Mouse (Mus musculus) layer of hippocampus, adult 11-12 months (tissue): ENCODE data around the gene Thap12.
A peak's percentile ranks its signal among the peaks of the same experiment; 100 is the strongest.

Experiments
- DNase-seq: peaks from one replicate; pipeline ENCODE4 v3.0.0; 2022; ENCODE audit warnings: low spot score

Thap12 gene

DNA sequence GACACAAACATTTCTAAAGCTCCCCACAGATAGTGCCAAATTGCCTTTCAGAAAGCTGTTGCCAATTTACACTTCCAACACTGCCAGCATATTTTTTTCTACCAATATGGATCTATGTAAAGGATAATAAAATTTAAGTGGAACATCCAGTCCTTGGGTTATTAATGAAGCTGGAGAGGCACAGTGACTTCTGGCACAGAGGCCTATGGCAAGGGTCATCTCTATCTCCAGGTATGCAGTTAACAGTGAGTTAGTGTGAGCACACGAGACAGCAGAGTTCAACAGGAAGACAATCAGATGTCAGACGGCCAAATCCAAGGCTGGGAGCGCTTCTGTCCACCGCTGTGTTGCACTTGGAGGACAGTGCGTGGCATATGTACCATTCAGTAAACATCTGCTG, 4.9 kb upstream of the Thap12 start:
- no peak for DNase-seq

GRCm38 (mm10) chr7:98698590-98698989, 4.3 kb upstream of the Thap12 start:
- no peak for DNase-seq

- no peak for DNase-seq
Measured at GRCm38 (mm10) chr7:98701771-98702170, 1.1 kb upstream of the Thap12 start.

DNA sequence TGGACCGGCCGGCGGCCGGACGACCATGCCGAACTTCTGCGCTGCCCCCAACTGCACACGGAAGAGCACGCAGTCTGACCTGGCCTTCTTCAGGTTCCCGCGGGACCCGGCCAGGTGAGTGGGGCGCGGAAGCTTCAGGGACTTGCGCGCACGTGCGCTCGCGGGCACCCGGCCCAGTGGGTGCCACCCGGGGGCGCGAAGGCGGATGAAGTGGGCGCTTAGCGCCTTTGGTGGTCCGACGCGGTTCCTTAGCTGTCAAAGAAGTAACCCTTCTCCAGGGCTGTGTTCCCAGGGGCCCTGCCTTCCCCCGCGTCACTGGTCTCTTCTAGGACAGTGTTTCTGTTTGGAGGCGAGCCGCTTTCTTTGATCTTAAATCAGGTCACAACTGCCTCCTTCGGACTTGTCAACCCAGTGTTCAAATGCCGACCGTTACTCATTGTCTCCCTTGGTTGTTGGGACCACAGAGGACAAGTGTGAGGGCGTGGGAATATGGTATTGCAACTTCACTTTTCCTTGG, 520 bp downstream of the Thap12 start:
- DNase-seq = peak; percentile 25

GRCm38 (mm10) chr7:98704276-98704675, 1.4 kb downstream of the Thap12 start:
- no peak for DNase-seq

DNA sequence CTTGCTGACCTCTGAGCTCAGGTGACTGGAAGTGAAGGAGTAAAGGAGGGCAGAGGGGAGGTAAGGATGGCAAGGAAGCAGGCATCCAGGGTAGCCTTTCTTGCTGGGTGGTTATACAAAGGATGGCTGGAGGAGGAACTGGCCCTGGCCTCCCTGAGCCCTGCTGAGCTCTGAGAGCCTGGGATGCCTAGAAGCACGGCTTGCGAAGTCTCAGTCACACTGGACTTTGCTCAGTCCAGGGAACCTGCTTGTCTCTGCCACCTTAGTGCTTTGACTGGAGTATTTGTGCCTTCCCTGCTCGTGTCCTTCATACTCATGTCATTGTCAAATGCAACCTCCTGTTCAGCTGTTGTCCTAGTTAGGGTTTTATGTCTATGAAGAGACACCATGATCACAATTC, 10.8 kb downstream of the Thap12 start:
- no peak for DNase-seq

DNA sequence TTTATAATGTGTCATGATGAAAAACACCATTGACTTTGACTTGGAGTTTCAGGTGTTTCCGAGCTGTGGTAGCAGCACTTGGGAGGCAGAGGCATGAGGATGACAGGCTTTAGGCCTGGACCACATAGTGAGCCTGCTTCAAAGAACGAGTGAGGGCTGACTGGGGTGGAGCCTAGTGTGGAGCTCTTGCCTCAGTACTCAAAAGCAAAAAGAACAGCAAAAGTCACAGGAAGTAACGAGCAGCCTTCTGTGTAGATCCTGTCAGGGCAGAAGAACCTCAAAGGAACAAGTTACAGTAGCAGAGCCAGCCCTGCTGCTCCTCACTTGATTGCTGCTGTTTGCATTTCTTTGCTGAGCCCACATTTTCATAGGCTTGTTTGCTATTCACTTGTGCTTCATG, 14.5 kb downstream of the Thap12 start:
- DNase-seq = no peak

GRCm38 (mm10) chr7:98719761-98720160, 16.9 kb downstream of the Thap12 start:
- no peak for DNase-seq

DNA sequence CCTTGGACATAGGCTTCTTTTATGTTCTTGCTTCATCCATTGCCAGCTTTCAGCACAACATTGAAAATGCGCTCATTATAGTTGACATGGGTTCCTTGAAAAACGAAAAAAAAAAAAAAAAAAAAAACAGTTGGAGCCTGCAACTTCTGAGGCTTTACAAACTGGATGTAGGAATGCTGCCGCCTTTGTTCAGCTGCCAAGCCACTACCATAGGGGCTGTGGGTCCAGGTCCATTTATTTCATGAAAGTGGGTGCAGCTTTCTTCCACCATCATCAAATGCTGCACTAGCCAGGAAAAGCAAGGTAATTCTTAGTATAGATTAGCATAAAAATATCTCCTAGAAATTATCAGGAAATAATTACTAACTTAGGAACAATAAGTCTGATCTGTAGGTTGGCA, 17.8 kb downstream of the Thap12 start:
- no peak for DNase-seq

DNA sequence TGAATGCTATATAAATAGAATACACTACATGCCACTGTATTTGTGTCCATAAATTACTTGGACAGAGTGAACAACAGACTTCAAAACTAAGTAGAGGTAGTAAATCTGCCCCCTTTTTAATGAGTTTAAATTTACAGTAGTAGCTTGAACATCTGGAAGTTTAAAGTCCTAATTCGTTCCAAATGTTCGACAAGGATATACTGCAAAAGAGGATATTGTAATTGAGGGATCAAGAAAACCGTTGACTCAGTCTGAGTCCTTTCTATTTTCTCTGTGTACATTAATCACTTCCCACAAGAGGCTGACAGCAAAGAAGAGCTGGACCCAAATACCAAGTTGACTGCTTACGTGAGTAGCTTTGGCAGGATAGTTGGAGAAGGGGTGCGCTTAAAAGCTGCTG, 18.3 kb downstream of the Thap12 start:
- no peak for DNase-seq

DNA sequence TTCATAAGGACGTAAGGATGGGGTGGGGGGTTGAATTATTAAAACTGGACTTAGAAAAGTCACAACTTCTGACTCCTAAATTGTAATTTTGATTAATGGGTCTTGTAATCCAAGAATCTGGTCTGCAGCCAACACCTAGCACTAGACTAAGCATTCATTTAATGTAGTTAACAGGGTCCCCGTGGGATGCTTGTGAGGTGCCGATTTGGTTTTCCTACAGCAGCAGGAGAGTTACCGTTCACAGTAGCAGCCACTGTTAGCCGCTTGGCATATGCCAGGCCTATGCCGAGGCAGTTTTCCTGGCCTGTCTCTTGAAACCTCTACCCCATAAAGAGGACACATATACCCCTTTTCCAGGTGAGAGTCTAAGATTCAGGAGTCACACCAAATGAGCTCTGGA, 18.7 kb downstream of the Thap12 start:
- no peak for DNase-seq

DNA sequence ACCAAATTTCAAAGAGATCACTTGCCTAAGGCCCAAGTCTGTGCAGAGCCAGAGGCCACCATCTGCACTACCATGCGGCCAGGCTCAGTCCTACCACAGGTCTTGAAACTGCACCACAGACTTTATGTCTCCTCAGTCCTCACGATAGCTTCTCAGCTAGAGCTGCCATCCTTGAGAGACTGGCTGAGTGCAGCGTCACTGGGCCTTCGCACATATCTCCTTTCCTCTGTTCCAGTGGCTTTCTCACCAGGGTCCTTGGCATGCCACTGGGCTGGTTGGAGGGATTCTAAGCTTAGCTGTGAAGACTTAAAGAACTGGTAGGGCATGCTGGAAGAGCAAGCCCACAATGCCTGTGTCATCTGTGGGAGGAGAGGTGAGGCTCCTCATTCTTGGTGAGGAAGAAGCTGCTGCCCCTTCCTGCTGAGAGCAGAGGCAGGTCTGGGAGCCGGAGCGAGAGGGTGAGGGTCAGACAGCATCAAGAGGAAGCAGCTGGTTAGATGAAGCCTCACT, 22.8 kb downstream of the Thap12 start:
- DNase-seq = no peak

DNA sequence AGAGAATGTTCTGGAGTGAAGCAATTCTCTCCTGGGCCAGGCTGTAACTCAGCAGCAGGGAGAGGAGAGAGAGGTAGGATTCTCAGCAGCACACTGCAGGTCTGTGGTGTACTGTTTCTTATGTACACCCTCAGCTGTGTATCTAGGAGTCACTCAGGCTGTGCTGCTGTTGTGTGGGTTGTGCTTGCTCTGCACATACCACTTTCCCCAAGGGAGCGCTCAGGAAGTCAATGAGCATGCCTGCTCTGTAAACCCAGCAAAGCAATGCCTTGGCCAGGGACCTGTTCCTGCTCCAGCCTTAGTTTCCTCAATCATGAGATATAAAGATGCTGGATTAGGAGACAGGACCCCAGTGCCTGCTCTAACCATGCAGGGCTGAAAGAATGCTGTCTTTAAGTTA, 25.1 kb downstream of the Thap12 start:
- no peak for DNase-seq

GRCm38 (mm10) chr7:98728499-98728898, 25.6 kb downstream of the Thap12 start:
- DNase-seq = no peak

DNA sequence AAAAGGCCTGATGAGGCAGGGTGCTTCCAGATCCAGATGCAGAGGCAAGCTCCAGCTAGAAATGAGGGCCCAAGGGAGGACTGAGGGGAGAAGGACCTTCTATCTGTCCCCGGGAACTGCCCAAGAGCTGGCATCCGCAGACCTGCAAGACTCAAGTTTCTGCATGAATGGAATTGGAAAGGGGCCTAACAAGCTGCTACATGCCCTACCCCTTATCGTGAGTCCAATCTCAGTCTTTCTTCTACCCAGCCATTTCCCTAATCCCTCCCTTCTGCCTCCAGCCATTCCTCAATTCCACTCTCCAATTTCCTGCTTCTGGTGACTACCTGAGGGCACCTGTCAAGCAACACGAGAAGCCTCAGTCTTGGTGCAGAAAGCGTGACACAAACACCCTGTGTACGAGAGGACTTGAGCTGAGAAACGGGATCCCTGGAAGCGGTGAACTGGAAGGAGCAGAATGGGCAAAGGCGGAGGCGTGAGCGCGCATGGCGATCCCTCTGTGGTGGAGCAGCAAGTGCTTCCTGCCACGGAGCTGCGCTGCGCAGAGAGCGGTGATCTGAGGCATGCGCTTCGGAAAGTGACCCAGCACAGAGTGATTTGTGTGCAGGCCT, 26.9 kb downstream of the Thap12 start:
- DNase-seq = no peak

- DNase-seq = no peak
Measured at GRCm38 (mm10) chr7:98733958-98734357, 31.1 kb downstream of the Thap12 start.

DNA sequence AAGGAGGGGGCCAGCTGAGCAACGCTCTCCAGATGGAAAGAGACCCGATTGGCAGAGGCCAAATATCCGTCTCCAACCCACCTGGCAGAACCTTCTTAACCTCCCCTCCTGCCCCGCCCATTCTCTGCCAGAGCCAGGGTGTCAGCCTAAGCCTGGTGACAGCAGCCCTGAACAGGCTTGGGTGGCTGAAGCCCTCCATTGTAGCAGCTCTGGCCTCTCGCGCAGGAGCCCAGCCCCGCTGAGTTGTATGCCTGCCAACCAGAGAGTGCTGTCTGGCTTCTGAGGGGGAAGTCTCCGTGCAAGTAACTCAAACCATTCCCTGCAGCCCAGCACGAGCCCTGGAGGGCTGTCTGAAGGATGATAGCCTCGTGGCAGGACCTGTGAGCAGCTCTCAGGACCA, 32.0 kb downstream of the Thap12 start:
- peak; percentile 26 for DNase-seq

DNA sequence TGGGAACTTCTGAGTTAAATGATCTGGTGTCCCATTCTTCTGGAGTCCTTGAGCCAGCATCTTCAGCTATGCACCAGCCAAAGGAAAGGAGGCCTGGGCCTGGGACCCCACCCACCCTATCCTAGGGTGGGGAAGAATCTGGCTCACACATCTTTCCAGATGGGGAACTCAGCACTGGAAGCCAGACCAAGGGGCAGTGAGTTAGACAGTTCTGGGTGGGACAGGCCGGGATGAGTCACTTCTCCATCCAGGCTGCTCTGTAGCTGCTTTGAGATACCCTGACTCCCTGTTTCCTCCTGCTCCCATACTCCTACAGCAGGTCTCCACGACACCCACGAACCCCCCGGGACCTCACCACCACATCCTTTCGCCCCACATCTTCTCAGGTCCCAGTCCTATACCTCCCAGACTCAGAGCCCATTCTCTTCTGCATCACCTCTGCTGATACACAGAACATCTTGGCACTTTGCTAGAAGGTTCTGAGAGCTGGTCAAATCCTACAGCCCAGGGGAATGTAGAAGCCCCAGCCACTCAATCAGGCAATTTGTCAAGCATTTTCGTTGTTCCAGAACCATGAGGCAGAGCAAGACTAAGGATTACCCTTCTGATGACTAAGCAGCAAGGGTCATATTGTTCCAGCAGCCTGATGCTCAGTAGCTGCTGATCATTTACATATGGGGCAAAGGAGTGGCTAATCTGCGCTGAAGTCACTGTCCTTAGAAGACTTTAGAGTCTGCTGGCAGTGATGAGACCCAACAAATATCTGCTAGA, 34.1 kb downstream of the Thap12 start:
- no peak for DNase-seq

DNA sequence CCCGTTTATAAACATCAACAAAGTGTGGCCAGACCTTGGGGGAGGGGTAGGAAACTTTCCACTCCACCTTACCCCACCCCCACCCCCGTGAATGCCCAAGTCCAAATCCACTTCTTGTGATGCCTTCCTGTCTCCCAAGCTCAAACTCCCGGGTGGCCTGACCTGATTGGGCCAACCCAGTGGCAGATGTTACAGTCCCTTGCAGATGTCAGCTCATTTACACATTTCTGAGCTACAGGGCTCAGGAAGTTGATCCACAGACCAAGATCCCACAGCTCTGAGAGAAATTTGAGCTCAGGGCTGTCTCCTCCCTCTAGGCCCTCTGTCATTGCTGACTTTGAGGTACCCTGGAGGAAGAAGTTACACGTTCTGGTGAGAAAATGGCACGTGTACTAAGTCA, 37.5 kb downstream of the Thap12 start:
- DNase-seq = no peak

- DNase-seq = peak; percentile 61
Measured at GRCm38 (mm10) chr7:98743312-98743711, 40.4 kb downstream of the Thap12 start.

- no peak for DNase-seq
Measured at GRCm38 (mm10) chr7:98750404-98750803, 47.5 kb downstream of the Thap12 start.

DNA sequence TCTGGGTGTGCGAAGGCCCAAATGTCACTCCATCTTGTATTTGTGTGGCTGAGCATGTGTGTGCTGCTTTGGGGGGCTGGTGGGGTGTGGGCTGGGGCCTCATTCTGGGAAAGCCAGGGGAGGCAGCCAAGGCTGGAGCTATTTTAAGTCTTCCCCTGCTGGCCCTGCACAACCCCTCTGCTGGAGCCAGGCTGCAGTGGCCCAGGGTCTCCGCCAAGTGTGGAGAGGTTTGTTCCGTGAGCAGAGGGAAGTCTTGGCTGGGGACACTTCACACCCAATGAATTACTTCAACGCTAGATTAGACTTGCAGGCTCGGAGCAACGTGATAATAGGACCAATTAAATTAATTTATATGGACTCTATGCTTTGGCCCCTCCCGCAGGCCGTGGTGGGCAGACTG, 49.8 kb downstream of the Thap12 start:
- no peak for DNase-seq

GRCm38 (mm10) chr7:98756050-98756449, 53.1 kb downstream of the Thap12 start:
- DNase-seq = no peak

DNA sequence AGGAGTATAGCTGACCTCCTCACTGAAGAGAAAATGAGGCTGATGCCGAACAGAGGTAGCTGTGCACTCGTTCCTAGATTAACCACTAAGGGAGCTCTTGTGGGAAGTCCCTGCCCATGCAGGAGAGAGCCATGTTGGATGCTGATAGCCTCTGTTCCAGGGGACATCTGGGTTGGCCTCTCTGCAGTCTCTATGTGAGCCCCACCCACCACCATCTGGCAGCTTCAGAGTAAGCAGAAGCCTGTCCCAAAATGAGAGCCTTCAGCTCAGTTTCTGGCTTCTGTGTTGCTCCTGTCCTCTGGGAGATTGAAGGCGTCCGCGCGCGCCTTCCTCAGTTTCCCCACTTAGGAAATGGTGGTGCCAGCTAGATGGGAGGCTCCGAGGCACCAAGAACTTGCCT, 53.7 kb downstream of the Thap12 start:
- DNase-seq = no peak
